24 mouse cellular contexts compared by ENCODE assay signal in the genomic region with DNA sequence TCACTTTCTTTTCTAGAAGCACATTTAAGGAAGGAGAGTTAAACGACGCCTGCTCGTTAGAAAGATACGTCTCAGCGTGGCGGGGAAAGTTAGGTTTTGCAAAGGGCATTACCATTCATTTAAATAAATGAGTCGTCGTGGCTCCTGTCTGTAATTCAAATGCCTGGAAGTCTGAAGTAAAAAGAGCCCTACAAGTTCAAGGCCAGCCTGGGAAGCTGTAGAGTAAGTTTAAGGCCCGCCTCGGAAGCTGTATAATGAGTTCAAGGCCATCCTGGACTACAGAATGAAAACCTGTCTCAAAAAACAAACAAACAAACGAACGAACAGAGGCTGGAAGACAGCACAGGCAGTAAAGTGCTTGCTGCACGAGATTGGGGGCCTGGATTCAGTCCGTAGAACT. TPM values are rescaled to one million over a fixed set of nuclear protein-coding genes. Genes with fewer than 3 reads are reported as not detected.
"Had no signal": no experiment of that assay in that cellular context is flagged by ENCODE, and none has a peak within 500 bp of the region (broad histone marks: within the 10 kb centered on the region; RNA-seq: fewer than 3 reads in every experiment).

No protein-coding gene starts in this region.

- H3K27ac ChIP-seq: heart, embryonic 13.5 days; heart, embryonic 15.5 days; hindbrain, embryonic 13.5 days; hindbrain, embryonic 15.5 days; kidney, embryonic 15.5 days; kidney, postnatal 0 days; limb, embryonic 13.5 days; limb, embryonic 15.5 days; liver, embryonic 12.5 days; liver, embryonic 14.5 days had no signal

- DNase-seq: gastrocnemius, postnatal 10 days; gastrocnemius, postnatal 36 days; heart, adult 2 months; heart, postnatal 14 days; heart, postnatal 36 days; kidney, adult 11 months; kidney, adult 2 months; kidney, adult 9 months; kidney, postnatal 14 days; kidney, postnatal 36 days; layer of hippocampus, adult 9-11 months; layer of hippocampus, postnatal 36 days; left cerebral cortex, postnatal 4 days had no signal

- H3K4me3 ChIP-seq: heart, embryonic 13.5 days; heart, embryonic 15.5 days; hindbrain, embryonic 13.5 days; hindbrain, embryonic 15.5 days; kidney, embryonic 15.5 days; limb, embryonic 13.5 days; limb, embryonic 15.5 days; liver, embryonic 12.5 days had no signal

RNA-seq across cellular contexts. Expression of gene Rxrg, which starts 18.9 kb away (rescaled TPM):
- total RNA-seq: hematopoietic stem cell, adult 5-6 weeks had no signal
